Mouse (Mus musculus) ES-Bruce4 (cell line): ENCODE results near the gene Slit3.

Experiments
- CTCF ChIP-seq: IDR thresholded peaks from one replicate; pipeline ENCODE4 v1.8.1; 2011; ENCODE audit warnings: low read depth, low read length
- EP300 ChIP-seq: IDR thresholded peaks from 2 replicates; pipeline ENCODE4 v1.6.1; 2011; ENCODE audit warnings: low read depth, low read length; ENCODE audit not compliant: insufficient read depth
- POLR2A ChIP-seq: IDR thresholded peaks from one replicate; pipeline ENCODE4 v1.8.1; 2011; ENCODE audit warnings: low read length; ENCODE audit not compliant: insufficient read depth

DNA sequence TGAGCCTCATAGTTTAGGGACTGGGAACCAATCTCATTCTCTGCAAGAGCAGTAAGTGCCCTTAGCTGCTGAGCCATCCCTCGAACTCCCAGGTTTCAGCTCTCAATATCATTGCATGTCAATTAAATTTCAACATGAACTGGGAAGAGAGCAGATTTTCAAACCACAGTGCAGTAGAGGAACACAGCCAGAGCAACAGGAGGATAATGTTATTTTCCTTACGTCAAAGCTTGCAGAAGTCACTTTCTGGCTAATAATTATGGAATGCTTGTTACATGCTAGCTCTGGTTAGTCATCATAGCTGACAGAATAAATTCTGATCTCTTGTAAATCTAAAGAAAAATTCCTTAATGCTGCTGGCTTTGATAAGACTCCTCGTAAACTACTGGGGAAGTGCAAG lies 210.5 kb downstream of the Slit3 start:
- no peak for TF ChIP-seq CTCF
- TF ChIP-seq EP300, result no peak
- TF ChIP-seq POLR2A, result no peak
